Mouse (Mus musculus): Measurements from ENCODE around the gene Mtfr1l.

GRCm38 (mm10) chr4:134483696-134484095 lies 51.5 kb downstream of the Mtfr1l start:
- TF ChIP-seq CTCF (IDR thresholded peaks at IDR 0.05; ENCODE audit: extremely low read depth, insufficient read depth, insufficient read length, insufficient replicate concordance) (no peak), POLR2A (IDR thresholded peaks at IDR 0.05; ENCODE audit: low read depth, low read length) (no peak)
